Mouse (Mus musculus): ENCODE data around the gene Mepce.

GRCm38 (mm10) chr5:137786109-137786942 lies 1.1 kb downstream of the Mepce start:
- no peak for TF ChIP-seq CTCF (IDR thresholded peaks at IDR 0.05; ENCODE audit: low read depth)
- TF ChIP-seq EP300 (optimal IDR thresholded peaks at IDR 0.05) = no peak
